In the genomic region with DNA sequence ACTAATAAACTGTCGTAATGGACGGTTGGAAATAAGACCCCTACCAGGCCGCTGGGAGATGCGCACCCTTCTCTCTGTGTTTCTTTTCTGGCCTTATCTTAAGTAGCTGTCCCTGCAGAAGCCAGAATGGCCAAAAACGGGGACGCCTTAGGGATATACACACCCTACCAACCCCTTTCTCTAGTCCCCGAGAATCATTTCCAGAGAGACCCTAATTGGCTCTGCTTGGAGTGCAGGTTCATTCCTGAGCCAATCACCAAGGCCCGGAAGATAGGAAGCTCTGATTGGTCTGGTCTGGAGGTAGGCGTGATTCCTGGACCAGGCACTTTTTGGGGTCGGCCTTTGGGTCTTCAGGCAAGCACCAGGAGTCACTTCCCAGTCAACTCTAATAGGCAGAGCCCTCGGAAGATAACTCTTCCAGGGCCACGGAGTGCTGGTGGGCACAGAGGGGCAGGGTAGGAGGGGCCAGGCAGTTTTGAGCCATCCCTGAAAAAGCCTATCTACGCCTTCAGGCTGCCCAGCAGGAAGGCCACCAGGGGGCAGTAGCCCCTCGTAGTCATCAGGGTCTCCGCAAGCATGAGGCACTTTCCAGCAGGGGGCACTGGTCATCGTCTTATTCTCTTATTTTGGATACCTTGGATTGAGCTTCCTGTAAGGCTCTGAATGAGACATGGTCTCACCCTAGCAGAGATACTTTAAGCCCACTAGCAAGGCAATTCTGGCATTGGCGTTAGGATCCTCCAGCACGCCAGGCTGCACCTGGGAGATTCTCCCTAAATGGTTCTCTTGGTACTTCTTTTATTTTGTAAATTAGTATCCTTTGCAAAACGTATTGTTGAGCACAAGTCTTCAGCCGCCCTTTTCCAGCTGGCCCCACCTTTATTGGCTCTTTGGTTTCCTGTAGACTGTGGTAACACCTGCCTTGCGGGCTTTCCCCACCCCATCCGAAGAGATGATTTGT, we compare ENCODE assay signal across 8 mouse cellular contexts. TPM values are rescaled to one million over a fixed set of nuclear protein-coding genes. Genes with fewer than 3 reads are reported as not detected.
DNase-seq lines count a peak whose midpoint lies in the region; ATAC-seq lines count a peak whose summit lies in the region.

No protein-coding gene starts in this region.

- peak; percentile 95 for DNase-seq in adrenal gland, postnatal 25 days
- DNase-seq in embryonic facial prominence, embryonic 11.5 days (ENCODE audit: low spot score) = peak; percentile 99
- DNase-seq in heart, adult 11 months = peak; percentile 99
- peak; percentile 92 for DNase-seq in kidney, adult 11 months
- DNase-seq in left cerebral cortex, postnatal 4 days = peak; percentile 98
- peak; percentile 99 for DNase-seq in midbrain, embryonic 11.5 days (ENCODE audit: low spot score, missing footprints)
- peak; percentile 100 for DNase-seq in right cerebral cortex, postnatal 4 days
- DNase-seq in yolk sac, embryonic 10.5 days (ENCODE audit: low spot score) = peak; percentile 87

- H3K4me1 ChIP-seq in embryonic facial prominence, embryonic 11.5 days (ENCODE audit: control insufficient read depth, insufficient read depth, low read length) = no peaks in the 10 kb centered on the region
- H3K4me1 ChIP-seq in midbrain, embryonic 11.5 days (ENCODE audit: control insufficient read depth, insufficient read depth, low read length) = 0 out of 2 replicates have a peak, but pooled peaks cover 2% of the 10 kb centered on the region

- H3K4me3 ChIP-seq in embryonic facial prominence, embryonic 11.5 days (ENCODE audit: low read depth, low read length) = peak overlapping the region; percentile 43
- H3K4me3 ChIP-seq in midbrain, embryonic 11.5 days (ENCODE audit: low read depth, low read length) = peak overlapping the region; percentile 29

- H3K36me3 ChIP-seq in embryonic facial prominence, embryonic 11.5 days (replicated peaks; ENCODE audit: control insufficient read depth, insufficient read depth, low read depth, low read length) = no peaks in the 10 kb centered on the region
- no peaks in the 10 kb centered on the region for H3K36me3 ChIP-seq in midbrain, embryonic 11.5 days (ENCODE audit: control insufficient read depth, insufficient read depth, low read length)

- peak; percentile 92 for ATAC-seq in embryonic facial prominence, embryonic 11.5 days (replicated peaks; ENCODE audit: insufficient number of reproducible peaks, low FRiP score, low TSS enrichment, low read depth)
- ATAC-seq in midbrain, embryonic 11.5 days (ENCODE audit: low FRiP score) = peak; percentile 96

- H3K9ac ChIP-seq in embryonic facial prominence, embryonic 11.5 days (replicated peaks; ENCODE audit: low read length) = peak overlapping the region; percentile 56
- H3K9ac ChIP-seq in midbrain, embryonic 11.5 days (ENCODE audit: low read length) = peak overlapping the region; percentile 55

- 8% methylated on average over 22 of the region's 22 CpGs for WGBS in embryonic facial prominence, embryonic 11.5 days
- 10% methylated on average over 22 of the region's 22 CpGs for WGBS in midbrain, embryonic 11.5 days

- H3K27ac ChIP-seq in embryonic facial prominence, embryonic 11.5 days (replicated peaks; ENCODE audit: low read depth, low read length) = no peak overlapping the region; the same call in 1 of the 2 replicates
- H3K27ac ChIP-seq in midbrain, embryonic 11.5 days (ENCODE audit: low read depth, low read length) = no peak overlapping the region

- H3K9me3 ChIP-seq in embryonic facial prominence, embryonic 11.5 days (replicated peaks; ENCODE audit: control insufficient read depth, low read length) = no peaks in the 10 kb centered on the region
- no peaks in the 10 kb centered on the region for H3K9me3 ChIP-seq in midbrain, embryonic 11.5 days (ENCODE audit: control insufficient read depth, low read length)

- intact Hi-C loops in left cerebral cortex, postnatal 4 days (cut with DNase I) = loop anchor here (1.0 to 5.0 kb wide), 2 partner anchors 120 to 147 kb away; a partner anchor contains a TSS

- H3K4me2 ChIP-seq in embryonic facial prominence, embryonic 11.5 days (ENCODE audit: low read depth, low read length) = peak overlapping the region; percentile 47
- H3K4me2 ChIP-seq in midbrain, embryonic 11.5 days = peak overlapping the region; percentile 42

- H3K27me3 ChIP-seq in embryonic facial prominence, embryonic 11.5 days (ENCODE audit: control insufficient read depth, insufficient read depth, low read length) = no peaks in the 10 kb centered on the region
- H3K27me3 ChIP-seq in midbrain, embryonic 11.5 days (ENCODE audit: control insufficient read depth, insufficient read depth, low read length) = no peaks in the 10 kb centered on the region

RNA-seq across cellular contexts. Expression of a gene that starts 9.1 kb away (rescaled TPM):
- total RNA-seq in adrenal gland, postnatal 25 days (2021) = 49.2 and 51.7 TPM in 2 replicates
- 4.2 and 4.3 TPM in 2 replicates for polyA plus RNA-seq in embryonic facial prominence, embryonic 11.5 days (2014; fragmentation: Nextera tagmentation; extraction: Ambion mirVana)
- 10 to 100 TPM; 30.3 to 32.1 TPM for total RNA-seq in left cerebral cortex, postnatal 4 days (2021)
- polyA plus RNA-seq in midbrain, embryonic 11.5 days (2014; fragmentation: Nextera tagmentation; extraction: Ambion mirVana) = 5.4 and 5.5 TPM in 2 replicates

RNA-seq across cellular contexts. Expression of a gene that starts 56.9 kb away (rescaled TPM):
- 33.6 and 35.8 TPM in 2 replicates for total RNA-seq in adrenal gland, postnatal 25 days (2021)
- 41.4 and 42.6 TPM in 2 replicates for polyA plus RNA-seq in embryonic facial prominence, embryonic 11.5 days (2014; fragmentation: Nextera tagmentation; extraction: Ambion mirVana)
- total RNA-seq in left cerebral cortex, postnatal 4 days (2021) = 10 to 100 TPM; 44.2 to 46.4 TPM
- 40.6 and 42.5 TPM in 2 replicates for polyA plus RNA-seq in midbrain, embryonic 11.5 days (2014; fragmentation: Nextera tagmentation; extraction: Ambion mirVana)
